Comparison of ENCODE assay signal across 12 mouse cellular contexts in genomic region chr17:30775096-30775495, GRCm38 (mm10).
"Had no signal": no experiment of that assay in that cellular context is flagged by ENCODE, and none has a peak within 500 bp of the region (broad histone marks: within the 10 kb centered on the region; RNA-seq: fewer than 3 reads in every experiment).

No protein-coding gene starts in this region.

- H3K4me3 ChIP-seq: liver, embryonic 13.5 days; lung, embryonic 15.5 days; midbrain, embryonic 13.5 days had no signal

- DNase-seq: kidney, adult 18-20 months; kidney, postnatal 25 days; layer of hippocampus, postnatal 36 days; liver; liver, embryonic 13.5 days; liver, postnatal 0 days; lung, postnatal 14 days; thymus, postnatal 4 days had no signal

- H3K9me3 ChIP-seq: liver, embryonic 13.5 days; lung, embryonic 15.5 days; midbrain, embryonic 13.5 days had no signal

- H3K9ac ChIP-seq: liver, embryonic 13.5 days; liver, postnatal 0 days; lung, embryonic 15.5 days; midbrain, embryonic 13.5 days had no signal

- H3K27me3 ChIP-seq: liver, embryonic 13.5 days; lung, embryonic 15.5 days; midbrain, embryonic 13.5 days had no signal

- ATAC-seq: liver, postnatal 0 days; midbrain, embryonic 13.5 days had no signal

- H3K36me3 ChIP-seq: liver, embryonic 13.5 days; lung, embryonic 15.5 days; midbrain, embryonic 13.5 days had no signal

- H3K4me2 ChIP-seq: liver, embryonic 13.5 days; lung, embryonic 15.5 days; midbrain, embryonic 13.5 days had no signal

- H3K4me1 ChIP-seq: liver, embryonic 13.5 days; lung, embryonic 15.5 days had no signal

- H3K27ac ChIP-seq: liver, embryonic 13.5 days; lung, embryonic 15.5 days; macrophage; midbrain, embryonic 13.5 days; stomach, postnatal 0 days had no signal
